Mouse (Mus musculus) liver, postnatal 0 days (tissue): ENCODE data around the gene Cpd.

Experiments used
- CTCF ChIP-seq: sonication (generic); IDR thresholded peaks from 2 replicates; pipeline ENCODE4 v1.5.1; 2016; ENCODE audit warnings: antibody characterized with exemption, low read depth
- EP300 ChIP-seq: IDR thresholded peaks from 2 replicates; pipeline ENCODE4 v1.6.1; 2016; ENCODE audit warnings: antibody characterized with exemption, low read depth, mild to moderate bottlenecking

DNA sequence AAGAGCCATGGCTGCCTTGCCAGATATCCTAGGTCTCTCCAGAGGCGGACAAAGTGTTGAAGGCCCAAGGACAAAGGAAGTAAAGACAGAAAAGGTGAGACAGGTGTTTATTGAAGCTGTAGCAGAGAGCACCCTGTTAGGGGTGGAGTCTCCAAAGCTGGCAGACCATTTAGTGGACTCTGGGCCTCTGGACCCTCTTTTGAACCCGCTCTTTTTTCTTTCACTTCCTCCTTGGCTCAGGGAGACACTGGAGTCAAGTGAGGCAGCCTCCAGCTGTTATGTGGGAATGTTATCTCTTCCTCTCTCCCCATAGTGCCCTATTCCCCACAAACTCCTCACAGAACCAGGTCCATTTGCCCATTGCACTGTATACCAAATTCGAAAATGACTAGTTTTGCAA lies 46.2 kb upstream of the Cpd start:
- no peak for TF ChIP-seq CTCF
- TF ChIP-seq EP300 = no peak
